Mouse (Mus musculus) T-helper 17 cell (primary cell): Measurements from ENCODE around the gene Gdf1.

Experiments used
- in situ Hi-C, 2 experiments: fragments of 300-600 bp; cut with MboI, MseI; formaldehyde crosslinking; loops; 1 replicate in 1 of 2; 2 replicates in 1 of 2; pipeline ENCODE4 v1.15.1; 2025; ENCODE audit warnings: high pct_unique_total_duplicates in 2 of 2

Gene Gdf1

DNA sequence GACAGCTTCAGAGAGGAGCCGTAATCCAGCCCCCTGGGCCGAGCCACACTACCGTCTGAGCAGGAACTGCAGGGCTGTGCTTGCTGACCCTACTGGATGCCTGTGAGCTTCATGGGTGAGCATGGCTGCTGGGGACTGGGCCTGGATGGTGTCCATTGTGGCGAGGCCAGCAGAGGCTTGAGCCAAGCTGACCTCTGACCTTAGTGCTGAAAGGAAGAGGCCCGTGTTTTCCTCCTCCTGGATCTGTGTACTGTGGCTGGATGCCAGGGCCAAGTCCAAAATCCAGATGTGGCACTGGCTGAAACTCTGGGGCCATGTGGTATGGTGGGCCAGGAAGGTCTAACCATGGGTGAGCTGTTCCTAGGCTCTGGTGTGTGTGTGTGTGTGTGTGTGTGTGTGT is 34.4 kb downstream of the Gdf1 start:
- in situ Hi-C loops, result no loop called here

DNA sequence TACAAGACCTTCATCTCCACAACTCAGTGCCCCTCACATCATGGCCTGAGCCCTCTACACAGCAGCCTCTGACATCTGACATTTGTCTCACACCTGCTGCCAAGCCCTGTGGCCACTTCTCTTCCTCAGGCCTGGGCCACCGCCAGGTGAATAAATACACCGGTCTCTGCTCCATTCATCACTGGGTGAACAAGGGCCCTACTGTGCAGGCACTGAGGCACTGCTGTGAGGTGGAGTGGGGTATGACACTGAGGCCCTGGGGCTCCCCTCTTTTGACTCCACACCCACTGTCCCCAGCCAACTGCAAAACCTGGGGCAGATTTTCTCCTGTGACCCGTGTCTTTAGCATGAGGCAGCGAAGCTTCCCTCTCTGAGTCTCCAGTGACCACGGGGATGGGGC is 37.0 kb downstream of the Gdf1 start:
- in situ Hi-C loops, result no loop called here

DNA sequence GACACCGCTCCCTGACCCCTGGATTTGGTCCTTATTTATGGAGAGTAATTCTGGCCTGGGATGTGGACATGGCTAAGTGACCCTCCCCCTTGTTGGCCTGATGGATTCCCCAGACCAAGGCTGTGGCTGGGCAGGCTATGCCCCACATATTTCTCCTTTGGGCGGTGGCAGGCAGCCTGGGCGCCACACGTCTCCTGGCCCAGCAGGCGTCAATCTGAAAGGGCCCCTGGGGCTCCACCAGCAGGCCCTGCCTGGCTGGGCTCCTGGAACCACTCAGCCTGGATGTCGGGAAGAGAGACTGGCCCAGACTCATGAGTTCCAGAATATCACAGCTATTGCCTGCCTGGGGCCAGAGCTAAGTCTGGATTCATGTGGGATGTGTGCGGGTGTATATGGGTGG is 40.9 kb downstream of the Gdf1 start:
- in situ Hi-C loops, result loop anchor here in 1 of 2 experiments (5.0 kb wide), 1 partner anchor 1282 kb away; no protein-coding TSS in a partner anchor

DNA sequence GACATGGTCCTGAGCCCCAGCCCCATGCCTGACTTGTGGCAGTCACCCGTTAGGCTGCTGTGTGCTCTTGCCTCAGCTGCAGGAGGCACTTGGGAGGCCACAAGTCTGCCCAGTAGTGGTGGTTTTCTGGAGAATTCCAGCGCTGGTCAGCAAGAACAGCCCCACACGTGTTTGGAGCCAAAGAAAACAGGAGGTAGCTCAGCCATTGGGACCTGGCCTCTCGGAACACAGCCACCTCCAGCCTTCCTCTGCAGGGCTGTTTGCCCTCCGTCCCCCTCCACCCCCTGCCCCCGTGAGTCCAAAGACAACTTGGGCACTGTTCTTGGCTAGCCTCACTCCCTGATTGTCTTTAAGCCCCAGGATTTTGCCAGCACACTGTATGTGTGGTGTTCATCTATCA is 42.3 kb downstream of the Gdf1 start:
- in situ Hi-C loops, result loop anchor here in 1 of 2 experiments (5.0 kb wide), 1 partner anchor 1280 kb away; no protein-coding TSS in a partner anchor

DNA sequence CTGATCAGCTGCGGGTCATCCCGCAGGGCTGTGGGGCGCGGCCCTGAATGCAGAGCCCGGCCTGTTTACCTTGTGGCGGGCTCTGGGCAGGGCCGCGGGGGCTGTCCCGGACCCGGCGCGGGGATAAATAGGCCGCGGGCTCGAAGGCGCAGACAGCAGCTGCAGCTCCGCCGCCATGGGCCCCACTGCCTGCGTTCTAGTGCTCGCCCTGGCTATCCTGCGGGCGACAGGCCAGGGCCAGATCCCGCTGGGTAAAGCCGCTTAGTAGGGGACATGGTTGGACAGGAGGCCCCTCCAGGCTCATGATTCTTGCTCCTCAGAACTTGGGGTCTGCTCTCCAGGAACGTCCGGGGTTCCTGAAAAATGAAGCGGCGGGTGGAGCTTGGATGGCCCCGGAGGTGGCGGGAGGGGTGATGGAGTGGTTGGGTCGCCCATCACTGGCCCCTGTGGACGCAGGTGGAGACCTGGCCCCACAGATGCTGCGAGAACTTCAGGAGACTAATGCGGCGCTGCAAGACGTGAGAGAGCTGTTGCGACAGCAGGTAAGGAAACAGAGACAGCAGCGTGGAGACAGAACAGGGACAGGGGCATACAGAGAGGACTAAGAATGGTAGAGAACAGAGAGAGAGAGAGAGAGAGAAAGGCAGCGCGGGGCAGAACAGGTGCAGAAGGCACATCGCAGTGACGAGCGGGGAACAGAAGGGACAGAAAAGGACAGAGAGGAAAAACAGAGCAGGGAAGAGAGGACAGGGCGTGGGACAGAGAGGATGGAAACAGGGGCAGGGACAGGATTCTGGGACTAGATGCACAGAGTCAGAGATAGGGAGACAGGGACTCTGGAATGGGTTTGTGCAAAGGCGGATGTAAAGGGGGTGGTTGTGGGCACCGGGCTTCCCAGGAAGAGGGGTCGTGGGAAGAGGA is 44.0 kb downstream of the Gdf1 start, which contains the start of gene Comp:
TSS of gene Comp (plus strand) at position 162 of the 921 bp plus-strand sequence.
- in situ Hi-C loops, result loop anchor here in 1 of 2 experiments (5.0 kb wide), 1 partner anchor 1279 kb away; no protein-coding TSS in a partner anchor

DNA sequence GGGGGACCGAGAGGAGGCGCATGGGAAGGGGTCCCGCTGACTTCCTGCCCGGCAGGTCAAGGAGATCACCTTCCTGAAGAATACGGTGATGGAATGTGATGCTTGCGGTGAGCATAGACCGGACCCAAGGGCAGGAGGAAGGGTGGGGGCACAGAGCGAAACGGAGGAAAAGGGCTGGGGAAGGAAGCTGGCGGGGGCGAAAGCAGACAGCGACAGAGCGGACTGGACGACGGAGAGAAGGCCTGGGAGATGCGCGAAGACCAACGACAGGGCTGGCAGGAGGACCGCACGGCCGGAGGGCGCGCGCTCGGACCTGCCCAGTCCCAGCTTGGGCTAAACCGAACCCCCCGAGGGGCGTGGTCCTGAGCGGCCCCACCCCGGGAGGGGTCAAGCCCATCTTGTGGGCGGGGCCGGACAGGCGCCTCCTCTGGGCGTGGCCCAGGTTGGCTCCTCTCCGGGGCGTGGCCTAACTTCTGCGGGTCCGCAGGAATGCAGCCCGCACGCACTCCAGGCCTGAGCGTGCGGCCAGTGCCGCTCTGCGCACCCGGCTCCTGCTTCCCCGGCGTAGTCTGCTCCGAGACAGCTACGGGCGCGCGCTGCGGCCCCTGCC is 44.8 kb downstream of the Gdf1 start:
- in situ Hi-C loops, result loop anchor here in 1 of 2 experiments (5.0 kb wide), 1 partner anchor 1278 kb away; no protein-coding TSS in a partner anchor

DNA sequence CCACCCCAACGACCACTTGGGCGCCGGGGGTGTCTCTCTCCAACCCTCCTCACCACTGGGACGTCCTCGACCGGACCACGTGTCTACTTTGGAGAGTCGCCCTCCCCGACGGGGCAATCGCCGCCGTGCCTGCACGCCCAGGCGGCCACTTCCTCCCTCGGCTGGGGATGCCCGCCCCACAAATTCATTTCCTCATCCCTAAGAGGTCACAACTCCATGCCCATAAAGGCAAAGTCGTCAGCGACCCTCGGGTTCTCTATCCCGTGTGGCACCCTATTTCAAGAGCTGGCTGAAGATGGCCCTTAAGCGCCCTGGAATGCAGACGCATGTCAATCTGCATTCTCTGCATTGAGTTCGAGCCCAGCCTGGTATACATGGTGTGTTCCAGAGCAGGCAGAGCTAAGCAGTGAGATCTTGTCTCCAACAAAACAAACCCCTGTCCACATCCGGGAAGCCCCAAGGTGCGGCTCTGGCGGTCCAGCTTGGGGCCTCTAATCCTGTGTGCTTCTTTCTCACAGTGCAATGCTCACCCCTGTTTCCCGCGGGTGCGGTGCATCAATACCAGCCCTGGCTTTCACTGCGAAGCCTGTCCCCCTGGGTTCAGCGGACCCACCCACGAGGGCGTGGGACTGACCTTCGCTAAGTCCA is 45.7 kb downstream of the Gdf1 start:
- in situ Hi-C loops, result loop anchor here in 1 of 2 experiments (5.0 kb wide), 1 partner anchor 117 kb away; the partner anchor contains the start of gene Crlf1

DNA sequence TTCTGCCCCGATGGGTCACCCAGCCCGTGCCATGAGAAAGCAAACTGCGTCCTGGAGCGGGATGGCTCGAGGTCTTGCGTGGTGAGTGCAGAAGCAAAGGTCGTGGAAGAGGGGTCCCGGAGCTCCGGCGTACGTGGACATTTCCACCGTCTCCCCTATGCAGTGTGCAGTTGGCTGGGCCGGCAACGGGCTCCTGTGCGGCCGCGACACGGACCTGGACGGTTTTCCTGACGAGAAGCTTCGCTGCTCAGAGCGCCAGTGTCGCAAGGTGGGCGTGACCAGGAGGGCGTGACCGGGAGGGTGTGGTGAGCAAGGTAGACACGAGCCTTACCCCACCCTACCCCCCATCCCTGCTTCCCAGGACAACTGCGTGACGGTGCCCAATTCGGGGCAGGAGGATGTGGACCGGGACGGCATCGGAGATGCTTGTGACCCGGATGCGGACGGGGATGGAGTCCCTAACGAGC is 46.7 kb downstream of the Gdf1 start:
- in situ Hi-C loops, result loop anchor here in 1 of 2 experiments (5.0 kb wide), 1 partner anchor 116 kb away; the partner anchor contains the start of gene Crlf1

DNA sequence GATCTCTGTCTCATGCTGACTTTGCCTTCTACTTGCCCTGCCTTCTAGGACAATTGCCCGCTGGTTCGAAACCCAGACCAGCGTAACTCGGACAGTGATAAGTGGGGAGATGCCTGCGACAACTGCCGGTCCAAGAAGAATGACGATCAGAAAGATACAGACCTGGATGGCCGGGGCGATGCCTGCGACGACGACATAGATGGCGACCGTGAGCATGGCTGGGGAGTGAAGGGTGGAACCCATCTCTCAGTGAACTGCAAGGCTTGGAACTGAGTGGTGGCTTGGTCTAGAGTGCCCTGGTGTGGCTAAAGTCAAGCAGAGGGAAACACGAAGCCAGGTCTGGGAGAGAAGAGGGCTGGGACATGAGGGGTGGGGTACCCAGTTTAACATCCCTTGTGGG is 47.4 kb downstream of the Gdf1 start:
- in situ Hi-C loops, result loop anchor here in 1 of 2 experiments (5.0 kb wide), 1 partner anchor 115 kb away; the partner anchor contains the start of gene Crlf1

DNA sequence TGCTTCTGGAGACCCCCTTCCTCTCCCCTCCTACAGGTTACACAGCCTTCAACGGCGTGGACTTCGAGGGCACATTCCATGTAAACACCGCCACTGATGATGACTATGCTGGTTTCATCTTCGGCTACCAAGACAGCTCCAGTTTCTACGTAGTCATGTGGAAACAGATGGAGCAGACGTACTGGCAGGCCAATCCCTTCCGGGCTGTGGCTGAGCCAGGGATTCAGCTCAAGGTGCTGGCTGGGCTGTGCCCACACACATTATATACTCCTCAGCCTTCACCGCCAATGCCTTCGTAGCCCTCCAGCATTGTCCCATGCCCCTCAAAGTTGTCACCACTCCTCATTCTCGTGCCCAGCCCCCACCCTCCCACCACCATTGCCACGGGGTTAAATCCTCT is 50.5 kb downstream of the Gdf1 start:
- in situ Hi-C loops, result no loop called here
